Mouse (Mus musculus) lung, postnatal 0 days (tissue): Measurements from ENCODE around the gene Clcn6. TPM values are rescaled to one million over a fixed set of nuclear protein-coding genes. Genes with fewer than 3 reads are reported as not detected.

Source experiments
- ATAC-seq: fragments of 200-750 bp; cut with Nextera tagmentation; 2 replicates; pipeline ENCODE4 v1.8.0; 2017; ENCODE audit warnings: moderate library complexity
- DNase-seq: peaks from one replicate; pipeline ENCODE4 v3.0.0-alpha.2; 2016; ENCODE audit warnings: low spot score
- H3K27ac ChIP-seq: fragments of 300-500 bp; sonication (generic); 2 replicates; pipeline ENCODE4 v1.5.1; 2014; ENCODE audit warnings: antibody characterized with exemption, mild to moderate bottlenecking, low read length, mixed read lengths
- H3K27me3 ChIP-seq: fragments of 300-500 bp; sonication (generic); replicated peaks from 2 replicates; pipeline ENCODE4 v1.6.1; 2014; ENCODE audit warnings: low read length, mixed read lengths; ENCODE audit not compliant: insufficient read depth
- H3K36me3 ChIP-seq: fragments of 300-500 bp; sonication (generic); 2 replicates; pipeline ENCODE4 v1.6.1; 2014; ENCODE audit warnings: low read length, mixed read lengths; ENCODE audit not compliant: insufficient read depth
- H3K4me1 ChIP-seq: fragments of 300-500 bp; sonication (generic); 2 replicates; pipeline ENCODE4 v1.6.1; 2014; ENCODE audit warnings: antibody characterized with exemption, low read depth, low read length, mixed read lengths; ENCODE audit not compliant: insufficient read depth
- H3K4me2 ChIP-seq: fragments of 300-500 bp; sonication (generic); replicated peaks from 2 replicates; pipeline ENCODE4 v1.6.1; 2014; ENCODE audit warnings: low read depth, mild to moderate bottlenecking, low read length, moderate library complexity, mixed read lengths
- H3K4me3 ChIP-seq: fragments of 300-500 bp; sonication (generic); 2 replicates; pipeline ENCODE4 v1.5.1; 2014; ENCODE audit warnings: low read depth, low read length
- H3K9ac ChIP-seq: fragments of 300-500 bp; sonication (generic); replicated peaks from 2 replicates; pipeline ENCODE4 v1.6.1; 2014; ENCODE audit warnings: low read depth, mild to moderate bottlenecking
- H3K9me3 ChIP-seq: fragments of 300-500 bp; sonication (generic); 2 replicates; pipeline ENCODE4 v1.6.1; 2016; ENCODE audit warnings: low read length, mixed read lengths
- CTCF ChIP-seq: IDR thresholded peaks from 2 replicates; pipeline ENCODE4 v1.5.1; 2016; ENCODE audit warnings: antibody characterized with exemption, mild to moderate bottlenecking
- EP300 ChIP-seq: IDR thresholded peaks from 2 replicates; pipeline ENCODE4 v1.6.1; 2016; ENCODE audit warnings: antibody characterized with exemption, mild to moderate bottlenecking, control low read depth
- WGBS: fragments of 180-500 bp; shearing (Covaris S2); extraction: QIAGEN DNeasy Blood & Tissue Kit; methylation state at CpG from one replicate; pipeline ENCODE4 v1.1.7; 2014; 5-methylcytosine and 5-hydroxymethylcytosine counted together
- polyA plus RNA-seq: library from polyadenylated mRNA; unstranded; fragments of >200 nt; fragmentation: Nextera tagmentation; extraction: Ambion mirVana; gene quantifications from 2 replicates; pipeline ENCODE4 v1.2.1, GENCODE M21; 2015

Clcn6 gene
- polyA plus RNA-seq, 1 experiment from 2014 or later = 4.1 TPM

GRCm38 (mm10) chr4:148041611-148042191, 3.1 kb upstream of the Clcn6 start:
- peaks cover 11% of the 10 kb centered on the region; the same call in 1 of the 2 replicates for H3K36me3 ChIP-seq
- H3K4me2 ChIP-seq = peak overlapping the region; percentile 70
- DNase-seq (peak; percentile 72), ATAC-seq (no peak)
- H3K9me3 ChIP-seq = no peaks in the 10 kb centered on the region
- no peak for TF ChIP-seq CTCF
- no peak for TF ChIP-seq EP300
- 2% methylated on average over 16 of the region's 16 CpGs for WGBS
- peak overlapping the region; percentile 46 for H3K9ac ChIP-seq
- no peaks in the 10 kb centered on the region for H3K27me3 ChIP-seq
- peak overlapping the region; percentile 74 for H3K27ac ChIP-seq
- peaks cover 17% of the 10 kb centered on the region; the same call in 1 of the 2 replicates for H3K4me1 ChIP-seq
- H3K4me3 ChIP-seq = peak overlapping the region; percentile 44

- Histone ChIP-seq H3K27ac (peak overlapping the region; percentile 74), H3K36me3 (peaks cover 11% of the 10 kb centered on the region; the same call in 1 of the 2 replicates), H3K4me1 (peaks cover 17% of the 10 kb centered on the region; the same call in 1 of the 2 replicates), H3K9ac (peak overlapping the region; percentile 46), H3K27me3 (no peaks in the 10 kb centered on the region), H3K9me3 (no peaks in the 10 kb centered on the region), H3K4me2 (peak overlapping the region; percentile 70), H3K4me3 (peak overlapping the region; percentile 44)
- TF ChIP-seq CTCF (no peak), EP300 (no peak)
- DNase-seq (peak; percentile 90), ATAC-seq (peak; percentile 27)
- 3% methylated on average over 19 of the region's 19 CpGs for WGBS
These were observed 2.5 kb upstream of the Clcn6 start for GRCm38 (mm10) chr4:148040933-148041610.

- Histone ChIP-seq H3K9me3 (no peaks in the 10 kb centered on the region), H3K4me2 (peak overlapping the region; percentile 70), H3K9ac (no peak overlapping the region), H3K4me3 (0 out of 2 replicates have a peak overlapping the region, but pooled peaks have one; percentile 73), H3K36me3 (peaks cover 5% of the 10 kb centered on the region; the same call in 1 of the 2 replicates), H3K4me1 (peaks cover 17% of the 10 kb centered on the region; the same call in 1 of the 2 replicates), H3K27me3 (no peaks in the 10 kb centered on the region), H3K27ac (peak overlapping the region; percentile 74)
- WGBS = 60% methylated on average over 15 of the region's 15 CpGs
- TF ChIP-seq EP300 (no peak), CTCF (no peak)
- peak; percentile 18 for DNase-seq
- ATAC-seq = no peak
These were observed 1.6 kb upstream of the Clcn6 start for GRCm38 (mm10) chr4:148040029-148040830.

DNA sequence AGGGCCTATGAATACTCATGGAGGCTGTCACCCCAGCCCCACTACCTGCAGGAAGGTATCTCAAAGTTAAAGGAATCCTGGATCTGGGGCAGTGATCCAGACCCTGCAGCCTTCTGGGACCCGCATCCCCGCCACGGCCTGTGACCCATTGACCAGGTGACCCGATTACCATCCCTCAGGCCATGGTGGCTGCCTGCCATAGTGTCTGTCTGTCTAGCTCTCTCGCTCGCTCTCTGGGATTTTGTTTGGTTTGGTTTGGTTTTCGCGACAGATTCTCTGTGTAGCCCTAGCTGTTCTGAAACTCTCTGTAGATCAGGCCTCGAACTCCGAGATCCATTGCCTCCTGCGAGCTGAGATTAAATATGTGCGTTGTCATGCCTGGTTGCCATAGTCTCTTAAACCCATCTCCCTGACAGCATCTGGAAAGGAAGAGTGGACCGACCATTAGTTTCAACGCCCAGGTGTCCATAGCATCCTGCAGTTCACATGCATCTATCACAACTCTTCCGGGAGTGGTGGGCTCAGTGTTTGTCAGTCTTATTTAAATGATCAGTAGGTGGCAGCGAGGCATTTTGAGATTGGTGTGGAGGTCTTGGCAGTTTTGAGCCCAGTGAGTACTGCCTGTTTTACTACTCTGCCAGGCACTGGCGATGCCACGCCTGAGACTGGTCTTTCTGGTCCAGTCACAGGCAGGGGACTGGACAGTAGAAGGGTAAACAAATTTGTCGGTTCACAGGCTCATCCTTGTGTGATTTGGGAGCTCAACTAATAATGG, 820 bp upstream of the Clcn6 start:
- H3K36me3 ChIP-seq = peaks cover 9% of the 10 kb centered on the region
- peak overlapping the region; percentile 90 for H3K4me2 ChIP-seq
- peak; percentile 19 for DNase-seq
- no peaks in the 10 kb centered on the region for H3K27me3 ChIP-seq
- WGBS = 14% methylated on average over 19 of the region's 19 CpGs
- peaks cover 17% of the 10 kb centered on the region; the same call in 1 of the 2 replicates for H3K4me1 ChIP-seq
- peak overlapping the region; percentile 52 for H3K9ac ChIP-seq
- peak overlapping the region; percentile 77 for H3K27ac ChIP-seq
- no peak for TF ChIP-seq EP300
- no peak for TF ChIP-seq CTCF
- no peaks in the 10 kb centered on the region for H3K9me3 ChIP-seq
- ATAC-seq = no peak
- peak overlapping the region; percentile 73 for H3K4me3 ChIP-seq

- Histone ChIP-seq H3K9ac (peak overlapping the region; percentile 54), H3K27ac (peak overlapping the region; percentile 84), H3K4me3 (peak overlapping the region; percentile 73), H3K36me3 (peaks cover 4% of the 10 kb centered on the region; the same call in 1 of the 2 replicates), H3K27me3 (no peaks in the 10 kb centered on the region), H3K9me3 (no peaks in the 10 kb centered on the region), H3K4me1 (peaks cover 17% of the 10 kb centered on the region; the same call in 1 of the 2 replicates), H3K4me2 (peak overlapping the region; percentile 90)
- 6% methylated on average over 26 of the region's 26 CpGs for WGBS
- TF ChIP-seq CTCF = no peak; the same call in 1 of the 2 replicates
- no peak for TF ChIP-seq EP300
- ATAC-seq (no peak), DNase-seq (no peak)
These were observed 482 bp downstream of the Clcn6 start for GRCm38 (mm10) chr4:148038079-148038599.
